Mouse (Mus musculus): ENCODE measurements around the gene Car15.

GRCm38 (mm10) chr16:17871248-17871647 lies 33.1 kb upstream of the Car15 start:
- TF ChIP-seq CTCF (IDR thresholded peaks at IDR 0.05; ENCODE audit: control insufficient read depth, insufficient read depth, low read length) (no peak), POLR2A (IDR thresholded peaks at IDR 0.05; ENCODE audit: borderline replicate concordance, control insufficient read depth, low read depth, low read length) (no peak)

Measured in bone marrow, adult 2 months (tissue).